Mouse (Mus musculus) c-Kit-positive CD71-negative TER-119-negative erythroid progenitor cells, embryonic 14.5 days (primary cell): ENCODE results near the gene Tuba8.
A peak's percentile ranks its signal among the peaks of the same experiment; 100 is the strongest.

Experiments used
- DNase-seq: peaks from one replicate; pipeline ENCODE4 v3.0.0-alpha.2; 2013; ENCODE audit warnings: low read depth

The Tuba8 gene

DNA sequence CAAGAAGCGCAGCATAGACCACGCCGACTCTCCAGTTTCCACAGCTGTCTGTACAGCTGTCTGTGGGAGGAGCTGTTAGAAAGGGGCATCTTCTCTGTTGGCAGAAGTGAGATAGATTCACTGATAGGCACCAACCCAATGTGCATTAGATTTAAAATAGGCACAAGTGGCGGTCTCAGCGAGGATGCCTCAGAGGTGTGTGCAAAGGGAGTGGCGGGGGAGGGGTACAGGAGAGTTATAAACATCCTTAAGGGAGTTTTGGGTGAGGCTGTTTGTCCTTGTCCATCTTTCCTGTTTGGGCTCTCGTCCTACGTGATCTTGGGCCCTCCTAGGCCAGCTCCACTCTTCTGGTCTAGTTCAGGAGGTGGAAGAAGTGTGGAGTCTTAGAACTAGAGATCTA lies 17.9 kb downstream of the Tuba8 start:
- no peak for DNase-seq

DNA sequence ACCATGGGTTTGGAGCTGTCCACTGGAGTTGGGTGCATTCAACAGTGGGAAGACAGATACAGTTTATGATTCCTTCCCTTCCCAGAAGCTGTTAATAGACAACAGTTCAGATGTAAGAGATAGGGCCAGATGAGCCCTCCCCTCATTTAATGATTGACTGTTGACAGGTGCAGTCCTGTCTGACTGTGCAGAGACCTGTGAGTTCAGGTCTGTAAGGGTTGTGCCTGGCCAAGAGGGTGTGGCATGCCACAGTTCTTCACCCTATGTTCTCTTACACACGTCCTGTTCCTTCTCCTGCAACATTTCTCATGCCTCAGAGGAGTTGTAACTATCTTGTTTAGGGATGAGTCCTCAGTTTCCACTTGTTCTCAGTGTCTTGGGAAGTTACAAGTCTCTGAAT lies 22.2 kb downstream of the Tuba8 start:
- DNase-seq = no peak

- no peak for DNase-seq
These were observed 25.9 kb downstream of the Tuba8 start for GRCm38 (mm10) chr6:121236386-121236785.

GRCm38 (mm10) chr6:121238209-121238608 lies 27.7 kb downstream of the Tuba8 start:
- no peak for DNase-seq

DNA sequence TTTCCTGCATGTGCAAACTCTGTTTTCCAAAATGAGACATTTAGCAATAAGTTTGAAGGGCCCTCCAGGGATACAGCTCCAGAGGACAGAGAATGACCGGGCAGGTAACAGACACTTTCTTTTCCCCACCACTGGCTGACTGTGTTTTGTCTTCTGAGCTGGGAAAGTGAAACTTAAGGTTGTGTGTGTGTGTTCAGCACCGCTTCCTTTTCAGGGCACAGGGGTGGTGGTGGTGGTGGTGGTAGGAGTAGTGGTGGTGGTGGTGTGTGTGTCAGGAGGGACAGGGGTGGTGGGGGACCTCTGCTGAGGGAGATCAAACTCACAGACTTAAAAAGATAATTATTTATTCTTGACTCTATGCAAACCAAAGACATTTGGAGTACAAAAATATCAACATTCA lies 31.3 kb downstream of the Tuba8 start:
- no peak for DNase-seq

- DNase-seq = no peak
These were observed 32.7 kb downstream of the Tuba8 start for GRCm38 (mm10) chr6:121243161-121243560.

DNA sequence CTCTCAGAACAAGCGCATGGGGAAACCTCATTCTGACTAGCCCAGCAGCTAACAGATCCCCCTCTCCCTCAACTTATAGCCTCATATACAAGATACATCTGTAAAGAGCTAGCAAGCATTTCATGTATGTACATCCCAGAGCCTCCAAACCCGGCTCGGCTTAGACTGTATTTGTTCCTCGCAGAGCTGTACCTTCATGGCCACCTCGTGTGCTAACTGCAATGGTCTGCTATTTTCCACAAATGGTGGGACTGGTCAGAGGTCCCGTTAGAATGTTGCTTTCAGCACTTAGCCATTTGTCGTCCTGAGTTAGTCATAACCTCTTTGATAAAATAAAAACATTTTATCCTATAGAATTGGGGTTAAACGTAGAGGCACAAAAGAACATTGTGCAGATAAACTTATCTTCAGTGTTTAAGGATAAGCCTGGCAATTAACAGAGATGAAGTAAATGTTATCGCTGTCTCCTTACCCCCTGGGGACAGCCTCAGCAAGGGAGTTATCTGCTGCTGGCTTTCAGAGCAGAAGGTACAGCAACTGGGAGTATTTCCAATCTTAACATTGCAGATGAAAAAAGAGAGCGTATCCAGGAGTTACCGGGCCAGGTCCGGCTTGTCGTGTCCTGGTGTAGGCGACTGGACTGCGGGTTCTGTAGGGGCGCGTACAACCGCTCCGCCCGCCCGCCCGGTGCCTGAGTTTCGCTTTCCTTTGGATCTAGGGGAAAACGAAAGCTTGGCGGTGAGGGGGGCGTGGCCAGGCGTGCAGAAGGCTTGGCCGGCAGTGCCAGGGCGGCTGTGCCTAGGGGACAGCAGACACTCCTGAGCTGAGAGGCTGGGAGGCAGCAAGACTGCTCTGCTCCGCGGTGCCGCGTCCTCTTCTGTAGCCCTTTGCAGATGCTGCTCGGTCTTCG lies 34.9 kb downstream of the Tuba8 start, which contains the start of gene Usp18:
Usp18 (plus strand) TSS at position 780 of the 910 bp plus-strand sequence.
- DNase-seq = peak; percentile 76

DNA sequence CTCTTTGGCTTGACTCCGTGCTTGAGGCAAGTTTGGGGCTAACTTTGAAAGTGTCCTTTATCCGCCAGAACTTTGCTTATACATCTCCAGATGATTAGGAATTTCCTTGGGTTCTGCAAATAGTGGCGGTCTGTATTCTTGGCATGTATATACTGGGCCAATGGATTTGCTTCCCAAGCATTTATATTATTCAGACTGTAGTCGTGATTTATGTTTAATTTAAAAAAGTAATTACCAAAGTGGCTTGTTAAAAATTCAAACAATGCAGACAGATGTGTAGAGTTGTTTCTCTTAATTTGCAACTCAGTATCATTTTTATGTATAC lies 35.5 kb downstream of the Tuba8 start:
- DNase-seq = no peak

- no peak for DNase-seq
These were observed 39.9 kb downstream of the Tuba8 start for GRCm38 (mm10) chr6:121250406-121250805.

GRCm38 (mm10) chr6:121251256-121251655 lies 40.8 kb downstream of the Tuba8 start:
- DNase-seq = no peak

GRCm38 (mm10) chr6:121260548-121260947 lies 50.1 kb downstream of the Tuba8 start:
- DNase-seq = peak; percentile 69

GRCm38 (mm10) chr6:121261233-121261632 lies 50.7 kb downstream of the Tuba8 start:
- no peak for DNase-seq

- no peak for DNase-seq
These were observed 51.5 kb downstream of the Tuba8 start for GRCm38 (mm10) chr6:121262004-121262403.

- DNase-seq = no peak
These were observed 52.0 kb downstream of the Tuba8 start for GRCm38 (mm10) chr6:121262496-121262895.

GRCm38 (mm10) chr6:121270156-121270555 lies 59.7 kb downstream of the Tuba8 start:
- no peak for DNase-seq

GRCm38 (mm10) chr6:121271707-121272074 lies 61.2 kb downstream of the Tuba8 start:
- DNase-seq = no peak

- DNase-seq = peak; percentile 55
These were observed 61.7 kb downstream of the Tuba8 start for GRCm38 (mm10) chr6:121272075-121272800.

- DNase-seq = peak; percentile 51
These were observed 63.9 kb downstream of the Tuba8 start for GRCm38 (mm10) chr6:121274356-121274755.
